Mouse (Mus musculus): ENCODE measurements at regions not wholly inside any gene's neighbourhood (a gene's known extent, or its start where the extent isn't known, plus 50 kb on each side); places are given as distances from the start of the nearest gene placed in this dataset.

- no peak for TF ChIP-seq POLR2A (IDR thresholded peaks at IDR 0.05; ENCODE audit: low read depth, low read length)
- TF ChIP-seq CTCF (IDR thresholded peaks at IDR 0.05; ENCODE audit: borderline replicate concordance, insufficient read depth, low read length): no peak
Observed at GRCm38 (mm10) chr1:19951680-19952248, 666.1 kb downstream of the Pkhd1 start.
